Mouse (Mus musculus) stomach, embryonic 16.5 days (tissue): ENCODE results near the gene Rap1gap2. TPM values are rescaled to one million over a fixed set of nuclear protein-coding genes. Genes with fewer than 3 reads are reported as not detected.
A peak's percentile ranks its signal among the peaks of the same experiment; 100 is the strongest.

Source experiments
- ATAC-seq: fragments of 200-750 bp; cut with Nextera tagmentation; 2 replicates; pipeline ENCODE4 v1.8.0; 2017; ENCODE audit warnings: moderate number of reproducible peaks, moderate TSS enrichment; ENCODE audit not compliant: insufficient read depth, low FRiP score
- H3K27ac ChIP-seq: fragments of 300-500 bp; sonication (generic); 2 replicates; pipeline ENCODE4 v1.5.1; 2014; ENCODE audit warnings: low read length
- H3K27me3 ChIP-seq: fragments of 300-500 bp; sonication (generic); 2 replicates; pipeline ENCODE4 v1.6.1; 2014; ENCODE audit warnings: low read length, control low read depth, mixed read lengths; ENCODE audit not compliant: control insufficient read depth, insufficient read depth
- H3K36me3 ChIP-seq: fragments of 300-500 bp; sonication (generic); 2 replicates; pipeline ENCODE4 v1.6.1; 2014; ENCODE audit warnings: low read length; ENCODE audit not compliant: control insufficient read depth, insufficient read depth
- H3K4me1 ChIP-seq: fragments of 300-500 bp; sonication (generic); 2 replicates; pipeline ENCODE4 v1.6.1; 2014; ENCODE audit warnings: low read length, control low read depth, mixed read lengths; ENCODE audit not compliant: control insufficient read depth, insufficient read depth
- H3K4me2 ChIP-seq: fragments of 300-500 bp; sonication (generic); 2 replicates; pipeline ENCODE4 v1.6.1; 2014; ENCODE audit warnings: low read depth, low read length, mixed read lengths
- H3K4me3 ChIP-seq: fragments of 300-500 bp; sonication (generic); replicated peaks from 2 replicates; pipeline ENCODE4 v1.5.1; 2014; ENCODE audit warnings: mild to moderate bottlenecking, low read length
- H3K9ac ChIP-seq: fragments of 300-500 bp; sonication (generic); 2 replicates; pipeline ENCODE4 v1.6.1; 2014; ENCODE audit warnings: low read length
- H3K9me3 ChIP-seq: fragments of 300-500 bp; sonication (generic); replicated peaks from 2 replicates; pipeline ENCODE4 v1.6.1; 2016; ENCODE audit warnings: low read length, control low read depth; ENCODE audit not compliant: control insufficient read depth
- WGBS: fragments of 180-500 bp; shearing (Covaris S2); extraction: QIAGEN DNeasy Blood & Tissue Kit; methylation state at CpG from one replicate; pipeline ENCODE4 v1.1.7; 2014; 5-methylcytosine and 5-hydroxymethylcytosine counted together
- polyA plus RNA-seq: library from polyadenylated mRNA; unstranded; fragments of >200 nt; fragmentation: Nextera tagmentation; extraction: Ambion mirVana; gene quantifications from 2 replicates; pipeline ENCODE4 v1.2.1, GENCODE M21; 2015

Rap1gap2 gene
- polyA plus RNA-seq, 1 experiment from 2014 or later: 11.8 TPM

GRCm38 (mm10) chr11:74405201-74405600 lies 205.5 kb downstream of the Rap1gap2 start:
- no peak for ATAC-seq
- H3K27me3 ChIP-seq: no peaks in the 10 kb centered on the region
- 72% methylated on average over 7 of the region's 7 CpGs for WGBS

GRCm38 (mm10) chr11:74404216-74404615 lies 206.5 kb downstream of the Rap1gap2 start:
- Histone ChIP-seq H3K4me3 (no peak overlapping the region), H3K9me3 (no peaks in the 10 kb centered on the region), H3K27ac (no peak overlapping the region), H3K4me1 (peaks cover 9% of the 10 kb centered on the region), H3K4me2 (no peak overlapping the region), H3K27me3 (no peaks in the 10 kb centered on the region), H3K9ac (no peak overlapping the region), H3K36me3 (no peaks in the 10 kb centered on the region)
- ATAC-seq: no peak
- WGBS: 53% methylated on average over 2 of the region's 2 CpGs

More at GRCm38 (mm10) chr11:74405201-74405600, 205.5 kb downstream of the Rap1gap2 start:
- Histone ChIP-seq H3K4me2 (no peak overlapping the region), H3K4me3 (no peak overlapping the region), H3K27ac (no peak overlapping the region), H3K9me3 (no peaks in the 10 kb centered on the region), H3K4me1 (peaks cover 17% of the 10 kb centered on the region), H3K36me3 (no peaks in the 10 kb centered on the region), H3K9ac (no peak overlapping the region)

GRCm38 (mm10) chr11:74402126-74402525 lies 208.6 kb downstream of the Rap1gap2 start:
- no peak for ATAC-seq
- H3K27ac ChIP-seq: no peak overlapping the region
- H3K4me2 ChIP-seq: no peak overlapping the region
- no peaks in the 10 kb centered on the region for H3K4me1 ChIP-seq
- no peaks in the 10 kb centered on the region for H3K9me3 ChIP-seq
- no peak overlapping the region for H3K9ac ChIP-seq
- no peaks in the 10 kb centered on the region for H3K36me3 ChIP-seq
- H3K27me3 ChIP-seq: no peaks in the 10 kb centered on the region
- 44% methylated on average over 2 of the region's 2 CpGs for WGBS
- no peak overlapping the region for H3K4me3 ChIP-seq

GRCm38 (mm10) chr11:74395583-74395982 lies 215.1 kb downstream of the Rap1gap2 start:
- Histone ChIP-seq H3K27ac (no peak overlapping the region), H3K9me3 (no peaks in the 10 kb centered on the region), H3K9ac (no peak overlapping the region), H3K4me1 (no peaks in the 10 kb centered on the region), H3K27me3 (no peaks in the 10 kb centered on the region), H3K4me3 (no peak overlapping the region), H3K36me3 (no peaks in the 10 kb centered on the region), H3K4me2 (no peak overlapping the region)
- WGBS: 78% methylated on average over 18 of the region's 18 CpGs
- ATAC-seq: no peak

- no peaks in the 10 kb centered on the region for H3K9me3 ChIP-seq
- 77% methylated on average over 5 of the region's 5 CpGs for WGBS
- H3K4me1 ChIP-seq: no peaks in the 10 kb centered on the region
- no peak overlapping the region for H3K9ac ChIP-seq
- H3K4me3 ChIP-seq: no peak overlapping the region
- H3K36me3 ChIP-seq: no peaks in the 10 kb centered on the region
- H3K27me3 ChIP-seq: no peaks in the 10 kb centered on the region
- H3K27ac ChIP-seq: no peak overlapping the region
- no peak overlapping the region for H3K4me2 ChIP-seq
- peak; percentile 35; the same call in 1 of the 2 replicates for ATAC-seq
These were observed 217.2 kb downstream of the Rap1gap2 start for GRCm38 (mm10) chr11:74393489-74393888.

- no peaks in the 10 kb centered on the region for H3K4me1 ChIP-seq
- no peaks in the 10 kb centered on the region for H3K27me3 ChIP-seq
- 80% methylated on average over 6 of the region's 6 CpGs for WGBS
- no peaks in the 10 kb centered on the region for H3K9me3 ChIP-seq
- H3K27ac ChIP-seq: no peak overlapping the region
- no peak for ATAC-seq
- H3K4me3 ChIP-seq: no peak overlapping the region
- no peak overlapping the region for H3K9ac ChIP-seq
- H3K4me2 ChIP-seq: no peak overlapping the region
- H3K36me3 ChIP-seq: no peaks in the 10 kb centered on the region
These were observed 217.8 kb downstream of the Rap1gap2 start for GRCm38 (mm10) chr11:74392903-74393302.

GRCm38 (mm10) chr11:74391899-74392298 lies 218.8 kb downstream of the Rap1gap2 start:
- Histone ChIP-seq H3K27ac (no peak overlapping the region), H3K36me3 (no peaks in the 10 kb centered on the region), H3K4me3 (no peak overlapping the region), H3K27me3 (no peaks in the 10 kb centered on the region), H3K4me2 (no peak overlapping the region), H3K4me1 (no peaks in the 10 kb centered on the region), H3K9ac (no peak overlapping the region), H3K9me3 (no peaks in the 10 kb centered on the region)
- WGBS: 79% methylated on average over 11 of the region's 11 CpGs
- ATAC-seq: no peak

- Histone ChIP-seq H3K4me3 (no peak overlapping the region), H3K9ac (no peak overlapping the region), H3K27me3 (no peaks in the 10 kb centered on the region), H3K27ac (no peak overlapping the region), H3K36me3 (no peaks in the 10 kb centered on the region), H3K9me3 (no peaks in the 10 kb centered on the region), H3K4me1 (peaks cover 10% of the 10 kb centered on the region), H3K4me2 (no peak overlapping the region)
- ATAC-seq: no peak
- WGBS: 74% methylated on average over 5 of the region's 5 CpGs
These were observed 223.5 kb downstream of the Rap1gap2 start for GRCm38 (mm10) chr11:74387203-74387602.

- H3K4me1 ChIP-seq: peaks cover 10% of the 10 kb centered on the region
- no peak overlapping the region for H3K4me3 ChIP-seq
- no peak overlapping the region for H3K4me2 ChIP-seq
- H3K9me3 ChIP-seq: no peaks in the 10 kb centered on the region
- peak overlapping the region; percentile 42; the same call in 1 of the 2 replicates for H3K27ac ChIP-seq
- H3K27me3 ChIP-seq: no peaks in the 10 kb centered on the region
- peak; percentile 58; the same call in 1 of the 2 replicates for ATAC-seq
- H3K36me3 ChIP-seq: no peaks in the 10 kb centered on the region
- WGBS: 31% methylated on average over 9 of the region's 9 CpGs
- peak overlapping the region; percentile 26; the same call in 1 of the 2 replicates for H3K9ac ChIP-seq
These were observed 225.0 kb downstream of the Rap1gap2 start for GRCm38 (mm10) chr11:74385674-74386073.
